ENCODE assay signal across 5 mouse cellular contexts in genomic region chr14:13042536-13042935, GRCm38 (mm10).
DNase-seq lines count a peak whose midpoint lies in the region; ATAC-seq lines count a peak whose summit lies in the region.
"Not testable (repeated sequence)": the region's sequence is repeated elsewhere in the genome, so short reads cannot be mapped to it uniquely, and the experiment has no call there.

No protein-coding gene starts in this region.

- not testable (repeated sequence) for H3K36me3 ChIP-seq in limb, embryonic 15.5 days

- H3K9ac ChIP-seq in limb, embryonic 15.5 days, result not testable (repeated sequence)

- not testable (repeated sequence) for H3K9me3 ChIP-seq in limb, embryonic 15.5 days

- H3K4me2 ChIP-seq in limb, embryonic 15.5 days, result not testable (repeated sequence)

- not testable (repeated sequence) for H3K4me1 ChIP-seq in limb, embryonic 15.5 days

- ATAC-seq in limb, embryonic 15.5 days (ENCODE audit: insufficient number of reproducible peaks, low FRiP score, low TSS enrichment, low read depth), result not testable (repeated sequence)

- H3K27ac ChIP-seq in limb, embryonic 15.5 days, result 0 out of 2 replicates have a peak overlapping the region, but pooled peaks have one; percentile 17

- DNase-seq in ES-CJ7 (ENCODE audit: low read depth, low spot score), result peak; percentile 8
- peak; percentile 24 for DNase-seq in Muller cell, postnatal 12 days (ENCODE audit: inconsistent ontology term)
- peak; percentile 70 for DNase-seq in R1 (ENCODE audit: low read depth, low spot score)
- DNase-seq in ZHBTc4 (ENCODE audit: low read depth, low spot score), result peak; percentile 60

- H3K27me3 ChIP-seq in limb, embryonic 15.5 days, result not testable (repeated sequence)

- 32% methylated on average over 3 of the region's 3 CpGs for WGBS in limb, embryonic 15.5 days

- not testable (repeated sequence) for H3K4me3 ChIP-seq in limb, embryonic 15.5 days

Comparison
In these comparisons a context has a peak if more than half of its experiments do, and no peak if none do; other contexts are left out.
1. DNase-seq: peak in every context shown above with its lines; median percentile 70 in R1; 60 in ZHBTc4; 24 in Muller cell, postnatal 12 days; 8 in ES-CJ7.